ENCODE assay signal across 8 mouse cellular contexts in genomic region chr6:133984666-133985355, GRCm38 (mm10). TPM values are rescaled to one million over a fixed set of nuclear protein-coding genes. Genes with fewer than 3 reads are reported as not detected.
DNase-seq lines count a peak whose midpoint lies in the region; ATAC-seq and TF ChIP-seq lines count a peak whose summit lies in the region.

No protein-coding gene starts in this region.

- H3K4me1 ChIP-seq in lung, embryonic 14.5 days (ENCODE audit: insufficient read depth): no peaks in the 10 kb centered on the region
- 0 out of 2 replicates have a peak, but pooled peaks cover 2% of the 10 kb centered on the region for H3K4me1 ChIP-seq in forebrain, embryonic 16.5 days (replicated peaks; ENCODE audit: control insufficient read depth, insufficient read depth, low read length)
- H3K4me1 ChIP-seq in kidney, postnatal 0 days (replicated peaks; ENCODE audit: insufficient read depth, low read length): no peaks in the 10 kb centered on the region
- H3K4me1 ChIP-seq in neural tube, embryonic 13.5 days (replicated peaks): peaks cover 11% of the 10 kb centered on the region

- no peaks in the 10 kb centered on the region for H3K36me3 ChIP-seq in lung, embryonic 14.5 days (ENCODE audit: insufficient read depth)
- H3K36me3 ChIP-seq in forebrain, embryonic 16.5 days (ENCODE audit: control insufficient read depth, insufficient read depth): no peaks in the 10 kb centered on the region
- no peaks in the 10 kb centered on the region for H3K36me3 ChIP-seq in kidney, postnatal 0 days (ENCODE audit: insufficient read depth, low read length)
- no peaks in the 10 kb centered on the region for H3K36me3 ChIP-seq in neural tube, embryonic 13.5 days

- no peak overlapping the region for H3K9ac ChIP-seq in lung, embryonic 14.5 days
- no peak overlapping the region for H3K9ac ChIP-seq in forebrain, embryonic 16.5 days (replicated peaks; ENCODE audit: low read depth, low read length)
- H3K9ac ChIP-seq in kidney, postnatal 0 days (ENCODE audit: low read depth, low read length): no peak overlapping the region
- peak overlapping the region; percentile 41; the same call in 1 of the 2 replicates for H3K9ac ChIP-seq in neural tube, embryonic 13.5 days

- no peaks in the 10 kb centered on the region for H3K27me3 ChIP-seq in lung, embryonic 14.5 days (ENCODE audit: insufficient read depth, low read length)
- no peaks in the 10 kb centered on the region for H3K27me3 ChIP-seq in forebrain, embryonic 16.5 days (replicated peaks; ENCODE audit: control insufficient read depth, insufficient read depth, low read length)
- H3K27me3 ChIP-seq in kidney, postnatal 0 days (ENCODE audit: insufficient read depth, low read length): no peaks in the 10 kb centered on the region
- no peaks in the 10 kb centered on the region for H3K27me3 ChIP-seq in neural tube, embryonic 13.5 days

- no peak for ATAC-seq in lung, embryonic 14.5 days (ENCODE audit: insufficient read depth)
- no peak for ATAC-seq in forebrain, embryonic 16.5 days
- ATAC-seq in kidney, postnatal 0 days (replicated peaks; ENCODE audit: low FRiP score, low read depth): no peak
- ATAC-seq in neural tube, embryonic 13.5 days (ENCODE audit: low read depth): no peak

- peak; percentile 21 for DNase-seq in lung, embryonic 14.5 days
- DNase-seq in lung, postnatal 36 days: no peak
- peak; percentile 35 for DNase-seq in kidney, postnatal 0 days (ENCODE audit: low spot score)
- no peak for DNase-seq in frontal cortex, postnatal 36 days (ENCODE audit: low spot score in 2 of 2)
- DNase-seq in testis, postnatal 14 days (ENCODE audit: low spot score): no peak
- DNase-seq in urinary bladder, postnatal 14 days (ENCODE audit: low spot score): no peak

- H3K4me2 ChIP-seq in lung, embryonic 14.5 days: peak overlapping the region; percentile 5
- peak overlapping the region; percentile 11 for H3K4me2 ChIP-seq in forebrain, embryonic 16.5 days (ENCODE audit: low read length)
- peak overlapping the region; percentile 17 for H3K4me2 ChIP-seq in kidney, postnatal 0 days (ENCODE audit: low read length)
- H3K4me2 ChIP-seq in neural tube, embryonic 13.5 days: peak overlapping the region; percentile 25

- H3K9me3 ChIP-seq in lung, embryonic 14.5 days (ENCODE audit: low read depth, low read length): no peaks in the 10 kb centered on the region
- no peaks in the 10 kb centered on the region for H3K9me3 ChIP-seq in forebrain, embryonic 16.5 days (ENCODE audit: control insufficient read depth, low read length)
- no peaks in the 10 kb centered on the region for H3K9me3 ChIP-seq in kidney, postnatal 0 days (replicated peaks; ENCODE audit: low read length)
- peaks cover 5% of the 10 kb centered on the region; the same call in 1 of the 2 replicates for H3K9me3 ChIP-seq in neural tube, embryonic 13.5 days

- no peak for TF ChIP-seq CTCF in lung, embryonic 14.5 days (IDR thresholded peaks at IDR 0.05; ENCODE audit: low read depth)
- no peak for TF ChIP-seq CTCF in kidney, postnatal 0 days (IDR thresholded peaks at IDR 0.05; ENCODE audit: low read depth)

- no peak overlapping the region for H3K4me3 ChIP-seq in lung, embryonic 14.5 days (ENCODE audit: low read depth, low read length)
- no peak overlapping the region for H3K4me3 ChIP-seq in forebrain, embryonic 16.5 days (replicated peaks; ENCODE audit: low read length)
- H3K4me3 ChIP-seq in kidney, postnatal 0 days (replicated peaks; ENCODE audit: low read depth, low read length): no peak overlapping the region
- no peak overlapping the region for H3K4me3 ChIP-seq in neural tube, embryonic 13.5 days

- H3K27ac ChIP-seq in lung, embryonic 14.5 days (ENCODE audit: low read depth): no peak overlapping the region
- no peak overlapping the region for H3K27ac ChIP-seq in forebrain, embryonic 16.5 days (ENCODE audit: low read length)
- no peak overlapping the region for H3K27ac ChIP-seq in kidney, postnatal 0 days
- peak overlapping the region; percentile 15; the same call in 1 of the 2 replicates for H3K27ac ChIP-seq in neural tube, embryonic 13.5 days (replicated peaks)

- 17% methylated on average over 16 of the region's 16 CpGs for WGBS in lung, embryonic 14.5 days
- 20% methylated on average over 16 of the region's 16 CpGs for WGBS in forebrain, embryonic 16.5 days
- 23% methylated on average over 16 of the region's 16 CpGs for WGBS in kidney, postnatal 0 days
- WGBS in neural tube, embryonic 13.5 days: 40% methylated on average over 16 of the region's 16 CpGs

RNA-seq across cellular contexts. Expression of gene Etv6, which starts 50.7 kb away (rescaled TPM):
- polyA plus RNA-seq in lung, embryonic 14.5 days (2014; fragmentation: Nextera tagmentation; extraction: Ambion mirVana): 20.4 and 21.4 TPM in 2 replicates
- polyA plus RNA-seq in forebrain, embryonic 16.5 days (2015; fragmentation: Nextera tagmentation; extraction: Ambion mirVana): 5.2 and 5.8 TPM in 2 replicates
- 8.9 and 9.2 TPM in 2 replicates for polyA plus RNA-seq in kidney, postnatal 0 days (2015; fragmentation: Nextera tagmentation; extraction: Ambion mirVana)
- polyA plus RNA-seq in neural tube, embryonic 13.5 days (2015; fragmentation: Nextera tagmentation; extraction: Ambion mirVana): 6.9 and 8.8 TPM in 2 replicates

Comparison
In these comparisons a context has a peak if more than half of its experiments do, and no peak if none do; other contexts are left out.
1. DNase-seq: peak in lung, embryonic 14.5 days (single experiment) and kidney, postnatal 0 days (single experiment); none in lung, postnatal 36 days (single experiment), frontal cortex, postnatal 36 days (0 of 2), testis, postnatal 14 days (single experiment) and urinary bladder, postnatal 14 days (single experiment).
2. Peak in every context shown above with its lines, with median percentiles within 50 percentile points of each other: H3K4me2 ChIP-seq.